Mouse (Mus musculus) liver, embryonic 13.5 days (tissue): Measurements from ENCODE around the gene Dgkh. TPM values are rescaled to one million over a fixed set of nuclear protein-coding genes. Genes with fewer than 3 reads are reported as not detected.
"Not testable (repeated sequence)": the region's sequence is repeated elsewhere in the genome, so short reads cannot be mapped to it uniquely, and the experiment has no call there.

Experiments used
- ATAC-seq: fragments of 200-750 bp; cut with Nextera tagmentation; 2 replicates; pipeline ENCODE4 v1.8.0; 2017; ENCODE audit warnings: low read depth, mild to moderate bottlenecking, moderate number of reproducible peaks, moderate library complexity
- DNase-seq: peaks from one replicate; pipeline ENCODE4 v3.0.0; 2022
- H3K27ac ChIP-seq: fragments of 300-500 bp; sonication (generic); 2 replicates; pipeline ENCODE4 v1.5.1; 2015; ENCODE audit warnings: moderate library complexity, mild to moderate bottlenecking, inconsistent platforms
- H3K27me3 ChIP-seq: fragments of 300-500 bp; sonication (generic); 2 replicates; pipeline ENCODE4 v1.6.1; 2015; ENCODE audit warnings: mild to moderate bottlenecking, inconsistent platforms
- H3K36me3 ChIP-seq: fragments of 300-500 bp; sonication (generic); 2 replicates; pipeline ENCODE4 v1.6.1; 2015; ENCODE audit warnings: mild to moderate bottlenecking, inconsistent platforms
- H3K4me1 ChIP-seq: fragments of 300-500 bp; sonication (generic); replicated peaks from 2 replicates; pipeline ENCODE4 v1.6.1; 2015; ENCODE audit warnings: inconsistent platforms
- H3K4me2 ChIP-seq: fragments of 300-500 bp; sonication (generic); 2 replicates; pipeline ENCODE4 v1.6.1; 2015; ENCODE audit warnings: inconsistent platforms, mild to moderate bottlenecking, moderate library complexity
- H3K4me3 ChIP-seq: fragments of 300-500 bp; sonication (generic); replicated peaks from 2 replicates; pipeline ENCODE4 v1.5.1; 2015; ENCODE audit warnings: mild to moderate bottlenecking, inconsistent platforms
- H3K9ac ChIP-seq: fragments of 300-500 bp; sonication (generic); 2 replicates; pipeline ENCODE4 v1.6.1; 2015; ENCODE audit warnings: mild to moderate bottlenecking, inconsistent platforms
- H3K9me3 ChIP-seq: fragments of 300-500 bp; sonication (generic); replicated peaks from 2 replicates; pipeline ENCODE4 v1.6.1; 2016; ENCODE audit warnings: inconsistent platforms
- WGBS: fragments of 180-500 bp; shearing (Covaris S2); methylation state at CpG from one replicate; pipeline ENCODE4 v1.1.7; 2015; ENCODE audit not compliant: insufficient replicate concordance; 5-methylcytosine and 5-hydroxymethylcytosine counted together
- polyA plus RNA-seq: library from polyadenylated mRNA; unstranded; fragments of >200 nt; fragmentation: Nextera tagmentation; extraction: Ambion mirVana; gene quantifications from 2 replicates; pipeline ENCODE4 v1.2.1, GENCODE M21; 2015

Dgkh gene
- polyA plus RNA-seq, 1 experiment from 2014 or later = 0.36 TPM

DNA sequence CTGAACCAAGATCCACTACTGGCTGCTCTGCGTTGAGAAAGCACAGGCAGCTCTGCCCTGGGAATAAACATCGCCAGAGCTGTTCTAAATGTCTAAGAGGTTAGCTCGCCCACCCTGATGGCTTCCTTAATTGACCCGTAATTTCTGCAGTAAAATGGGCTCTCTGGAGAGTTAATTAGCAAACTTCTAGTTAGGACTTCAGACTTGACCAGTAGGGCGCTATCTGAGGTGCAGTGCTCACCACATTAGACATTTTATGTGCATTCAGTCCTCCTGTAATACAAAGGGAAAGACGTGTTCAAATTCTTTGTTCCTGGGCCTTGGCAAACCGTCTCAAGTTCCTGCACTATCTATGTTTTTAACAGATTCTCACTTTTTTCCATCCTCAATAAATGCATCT is 169.4 kb downstream of the Dgkh start:
- Histone ChIP-seq H3K27me3 (no peaks in the 10 kb centered on the region), H3K9me3 (no peaks in the 10 kb centered on the region), H3K4me2 (no peak overlapping the region), H3K27ac (no peak overlapping the region), H3K4me3 (no peak overlapping the region), H3K36me3 (no peaks in the 10 kb centered on the region; the same call in 1 of the 2 replicates), H3K4me1 (no peaks in the 10 kb centered on the region), H3K9ac (no peak overlapping the region)
- ATAC-seq (no peak), DNase-seq (no peak)
- 70% methylated on average over 7 of the region's 7 CpGs for WGBS

DNA sequence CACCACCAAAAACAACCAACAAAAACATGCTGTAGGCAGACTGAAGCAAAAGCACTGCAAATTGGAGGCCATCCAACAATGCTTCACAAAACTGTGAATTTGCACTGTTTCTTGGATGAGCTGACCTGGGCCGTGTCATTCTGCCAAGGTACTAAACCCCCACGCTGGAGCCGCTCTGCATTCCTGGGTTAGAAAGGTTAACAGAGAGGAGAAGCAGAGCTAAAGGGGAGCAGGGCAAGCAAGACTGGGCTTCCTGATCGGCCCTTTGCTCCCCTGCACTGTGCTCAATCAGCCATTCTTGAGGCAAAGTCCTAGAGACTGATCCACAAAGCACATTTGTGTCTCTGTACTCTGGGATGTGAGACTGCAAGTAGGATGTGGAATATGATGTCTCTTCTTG is 170.5 kb downstream of the Dgkh start:
- H3K4me3 ChIP-seq = no peak overlapping the region
- no peaks in the 10 kb centered on the region for H3K9me3 ChIP-seq
- no peak overlapping the region for H3K9ac ChIP-seq
- ATAC-seq (no peak), DNase-seq (no peak)
- WGBS = 65% methylated on average over 4 of the region's 4 CpGs
- no peak overlapping the region for H3K27ac ChIP-seq
- H3K36me3 ChIP-seq = no peaks in the 10 kb centered on the region; the same call in 1 of the 2 replicates
- H3K4me2 ChIP-seq = no peak overlapping the region
- no peaks in the 10 kb centered on the region for H3K4me1 ChIP-seq
- H3K27me3 ChIP-seq = no peaks in the 10 kb centered on the region

DNA sequence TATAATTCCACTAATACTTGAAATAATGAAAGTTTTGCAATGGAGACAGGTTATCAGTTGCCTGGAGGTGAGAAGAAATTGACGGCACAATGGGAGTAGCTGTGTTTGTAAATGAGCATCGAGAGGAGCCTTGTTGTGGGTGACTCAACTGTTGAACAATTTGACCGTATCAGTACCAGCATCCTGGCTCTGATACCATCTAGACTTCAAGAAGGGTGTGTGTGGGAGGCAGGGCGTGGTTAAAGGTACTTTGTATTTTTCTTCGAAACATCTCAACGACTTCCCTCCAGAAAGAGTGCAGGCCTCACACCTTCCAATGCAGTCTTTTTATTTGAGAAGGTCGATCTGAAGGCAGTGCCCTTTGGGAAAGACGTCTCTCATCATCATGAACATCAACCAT is 173.5 kb downstream of the Dgkh start:
- no peaks in the 10 kb centered on the region; the same call in 1 of the 2 replicates for H3K36me3 ChIP-seq
- H3K9me3 ChIP-seq = no peaks in the 10 kb centered on the region
- no peak overlapping the region for H3K4me3 ChIP-seq
- no peak overlapping the region for H3K9ac ChIP-seq
- DNase-seq = no peak
- H3K27ac ChIP-seq = no peak overlapping the region
- ATAC-seq = no peak
- no peaks in the 10 kb centered on the region for H3K27me3 ChIP-seq
- H3K4me2 ChIP-seq = no peak overlapping the region
- 67% methylated on average over 8 of the region's 8 CpGs for WGBS
- H3K4me1 ChIP-seq = no peaks in the 10 kb centered on the region

DNA sequence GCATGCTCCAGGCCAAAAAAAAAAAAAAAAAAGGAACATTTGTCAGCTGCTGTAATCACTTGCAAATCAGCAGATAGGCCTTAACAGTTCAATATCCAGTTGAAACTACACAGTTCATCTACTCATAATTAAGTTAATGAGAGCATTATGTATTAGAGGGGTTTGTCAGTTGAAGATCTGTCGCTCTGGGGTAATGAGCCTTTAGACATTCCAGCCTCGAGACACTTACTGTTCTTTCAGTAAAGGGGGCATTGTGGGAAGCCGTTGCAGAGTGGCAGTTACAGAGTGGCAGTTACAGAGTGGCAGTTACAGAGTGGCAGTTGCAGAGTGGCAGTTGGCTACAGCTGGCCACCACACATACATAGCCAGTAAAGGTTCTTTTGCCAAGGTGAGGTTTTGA is 177.7 kb downstream of the Dgkh start:
- not testable (repeated sequence) for H3K4me2 ChIP-seq

DNA sequence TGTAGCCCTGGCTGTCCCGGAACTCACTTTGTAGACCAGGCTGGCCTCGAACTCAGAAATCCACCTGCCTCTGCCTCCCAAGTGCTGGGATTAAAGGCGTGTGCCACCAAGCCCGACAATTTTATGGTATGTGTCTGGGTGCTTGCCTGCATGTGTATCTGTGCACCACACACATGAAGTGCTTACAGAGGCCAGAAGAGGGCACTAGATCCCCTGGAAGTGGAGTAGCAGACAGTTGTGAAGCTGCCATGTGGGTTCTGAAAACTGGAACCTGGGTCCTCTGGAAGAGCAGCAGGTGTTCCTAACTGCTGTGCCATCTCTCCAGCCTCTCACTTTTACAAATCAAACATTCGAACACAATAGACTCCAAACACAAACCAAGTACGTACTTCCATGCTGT is 178.9 kb downstream of the Dgkh start:
- H3K4me1 ChIP-seq = no peaks in the 10 kb centered on the region
- ATAC-seq = no peak
- WGBS = 72% methylated on average over 6 of the region's 6 CpGs
- no peaks in the 10 kb centered on the region for H3K9me3 ChIP-seq
- no peaks in the 10 kb centered on the region for H3K27me3 ChIP-seq
- no peak overlapping the region for H3K4me3 ChIP-seq
- H3K4me2 ChIP-seq = no peak overlapping the region
- no peak for DNase-seq
- H3K9ac ChIP-seq = no peak overlapping the region
- H3K36me3 ChIP-seq = no peaks in the 10 kb centered on the region; the same call in 1 of the 2 replicates
- H3K27ac ChIP-seq = no peak overlapping the region

More for the DNA sequence above, 177.7 kb downstream of the Dgkh start:
- not testable (repeated sequence) for ATAC-seq, H3K27me3 ChIP-seq, H3K9me3 ChIP-seq, DNase-seq, H3K36me3 ChIP-seq, H3K9ac ChIP-seq, H3K4me3 ChIP-seq, H3K4me1 ChIP-seq, H3K27ac ChIP-seq
- 62% methylated on average over 3 of the region's 3 CpGs for WGBS

DNA sequence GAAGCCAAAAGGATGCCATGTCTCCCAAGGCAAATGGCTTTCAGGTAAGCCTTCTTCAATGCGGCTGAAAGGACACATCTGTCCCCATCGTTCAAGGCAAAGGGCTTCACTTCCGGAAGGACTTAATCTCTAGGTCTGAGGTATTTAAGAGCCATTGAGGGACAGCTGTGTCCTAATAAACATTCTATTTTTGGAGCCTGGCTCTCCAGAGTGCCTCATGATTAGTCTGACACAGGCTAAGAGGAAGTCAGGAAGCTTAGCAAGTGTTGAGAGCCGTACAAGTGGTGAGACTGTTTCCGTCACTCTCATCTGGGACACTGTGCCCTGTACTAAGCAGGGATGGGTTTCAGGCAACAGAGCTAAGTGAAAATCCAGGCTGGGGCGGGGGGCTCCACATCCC is 183.8 kb downstream of the Dgkh start:
- Histone ChIP-seq H3K4me2 (no peak overlapping the region), H3K4me1 (no peaks in the 10 kb centered on the region), H3K27ac (no peak overlapping the region), H3K27me3 (no peaks in the 10 kb centered on the region), H3K4me3 (no peak overlapping the region), H3K9ac (no peak overlapping the region), H3K36me3 (no peaks in the 10 kb centered on the region), H3K9me3 (no peaks in the 10 kb centered on the region)
- ATAC-seq (no peak), DNase-seq (no peak)
- 27% methylated on average over 6 of the region's 6 CpGs for WGBS

DNA sequence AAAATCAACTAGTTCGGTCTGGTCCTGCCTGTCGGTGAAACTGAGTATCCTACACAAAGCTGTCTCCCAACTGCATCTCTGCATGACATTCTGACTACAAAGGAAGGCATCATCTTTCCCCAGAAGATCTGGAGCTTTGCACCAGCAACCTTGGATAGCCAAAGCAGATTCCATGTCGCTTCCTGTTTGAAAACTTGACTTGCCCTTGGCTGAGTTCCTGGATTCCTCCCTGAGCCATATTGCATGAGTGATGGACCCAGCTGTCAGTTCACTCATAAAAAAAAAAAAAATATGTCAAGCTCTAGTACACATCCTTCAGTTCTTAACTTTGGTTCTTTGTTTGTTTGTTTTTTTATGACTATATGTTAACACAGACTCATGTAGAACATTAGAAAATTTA is 191.3 kb downstream of the Dgkh start:
- H3K4me1 ChIP-seq = peaks cover 11% of the 10 kb centered on the region
- no peak overlapping the region for H3K9ac ChIP-seq
- H3K9me3 ChIP-seq = no peaks in the 10 kb centered on the region
- 73% methylated on average over 3 of the region's 3 CpGs for WGBS
- no peaks in the 10 kb centered on the region for H3K36me3 ChIP-seq
- no peak overlapping the region for H3K27ac ChIP-seq
- no peaks in the 10 kb centered on the region for H3K27me3 ChIP-seq
- no peak for DNase-seq
- no peak overlapping the region for H3K4me2 ChIP-seq
- H3K4me3 ChIP-seq = no peak overlapping the region
- no peak for ATAC-seq

DNA sequence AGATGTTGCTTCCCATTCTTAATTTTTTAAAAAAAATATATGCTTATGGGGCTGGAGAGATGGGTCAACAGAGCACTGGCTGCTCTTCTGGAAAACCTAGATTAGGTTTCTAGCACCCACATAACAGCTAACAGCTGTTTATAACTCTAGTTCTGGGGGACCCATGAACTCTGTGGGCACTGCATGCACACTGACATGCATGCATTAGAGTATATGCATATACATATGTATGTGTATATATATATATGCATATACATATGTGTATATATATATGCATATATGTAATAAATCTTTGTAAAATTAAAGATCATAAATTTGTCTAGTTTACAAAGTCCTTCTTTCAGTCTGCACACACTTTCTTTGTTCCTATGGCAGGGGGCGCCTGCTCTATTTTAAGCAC is 192.8 kb downstream of the Dgkh start:
- H3K4me2 ChIP-seq = no peak overlapping the region
- 60% methylated on average over 1 of the region's 1 CpGs for WGBS
- H3K4me1 ChIP-seq = peaks cover 20% of the 10 kb centered on the region
- DNase-seq = no peak
- H3K27me3 ChIP-seq = no peaks in the 10 kb centered on the region
- ATAC-seq = no peak
- H3K9me3 ChIP-seq = no peaks in the 10 kb centered on the region
- H3K9ac ChIP-seq = no peak overlapping the region
- H3K27ac ChIP-seq = no peak overlapping the region
- H3K36me3 ChIP-seq = no peaks in the 10 kb centered on the region
- no peak overlapping the region for H3K4me3 ChIP-seq

DNA sequence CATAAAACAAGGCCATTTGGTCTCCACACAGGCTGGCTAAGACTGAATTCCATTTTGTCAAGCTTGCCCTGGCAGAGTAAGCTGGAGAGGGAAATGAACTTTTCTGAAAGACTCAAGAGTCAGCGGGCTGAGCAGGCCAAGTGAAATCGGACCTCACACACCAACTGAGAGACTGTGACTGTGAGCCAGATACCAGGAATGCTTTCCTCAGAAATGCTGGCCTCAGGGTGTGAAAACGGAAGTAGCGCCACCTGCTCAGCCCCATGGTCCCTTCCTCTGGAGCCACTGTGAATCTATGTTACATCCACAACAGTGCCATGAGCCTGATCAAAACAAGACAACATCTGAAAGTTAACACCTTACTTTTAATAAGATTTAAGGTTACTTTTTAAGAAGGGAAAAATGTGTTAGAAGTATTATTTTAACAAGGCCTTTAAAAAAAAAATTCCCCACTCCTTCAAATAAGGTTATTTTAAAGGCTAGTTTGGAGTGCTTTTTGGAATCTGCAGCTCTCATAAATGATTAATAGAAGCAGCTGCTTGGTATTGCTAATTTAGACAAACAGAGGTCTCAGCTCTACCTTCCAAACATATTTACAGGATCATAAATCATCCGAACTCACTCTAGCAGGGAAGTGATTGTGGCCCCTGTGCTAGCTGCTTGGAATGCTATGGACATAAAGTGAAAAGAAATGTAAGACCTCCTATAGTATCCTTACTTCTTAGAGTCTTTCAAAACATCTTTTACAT is 193.8 kb downstream of the Dgkh start:
- ATAC-seq = no peak

DNA sequence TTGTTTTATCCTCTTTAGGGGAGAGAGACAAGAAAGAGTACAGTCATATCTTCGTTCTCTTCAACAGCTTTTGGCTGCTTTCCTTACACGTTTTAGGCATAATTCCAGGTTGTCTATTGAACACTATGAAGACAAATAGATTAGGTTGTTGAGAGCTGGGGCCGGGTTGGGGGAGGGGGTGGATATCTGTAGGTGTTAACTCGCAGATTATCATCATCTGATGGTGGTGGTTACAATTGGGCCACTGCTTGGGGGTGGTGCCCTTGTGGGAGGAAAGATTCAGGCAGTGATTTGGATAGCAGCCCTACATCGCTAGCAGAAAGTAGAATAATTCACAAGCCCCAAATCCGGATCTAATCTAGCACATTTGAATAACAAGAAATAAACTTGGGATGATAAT is 195.0 kb downstream of the Dgkh start:
- H3K4me1 ChIP-seq = peaks cover 33% of the 10 kb centered on the region
- H3K36me3 ChIP-seq = no peaks in the 10 kb centered on the region
- H3K4me2 ChIP-seq = peak overlapping the region; percentile 88
- H3K9ac ChIP-seq = peak overlapping the region; percentile 93; the same call in 1 of the 2 replicates
- DNase-seq = no peak
- peak overlapping the region; percentile 88 for H3K4me3 ChIP-seq
- 55% methylated on average over 6 of the region's 6 CpGs for WGBS
- ATAC-seq = no peak
- no peaks in the 10 kb centered on the region for H3K27me3 ChIP-seq
- H3K27ac ChIP-seq = no peak overlapping the region
- H3K9me3 ChIP-seq = no peaks in the 10 kb centered on the region

More for the DNA sequence above, 193.8 kb downstream of the Dgkh start:
- DNase-seq = no peak
- no peaks in the 10 kb centered on the region for H3K27me3 ChIP-seq
- H3K4me3 ChIP-seq = no peak overlapping the region
- WGBS = 59% methylated on average over 5 of the region's 5 CpGs
- no peak overlapping the region for H3K4me2 ChIP-seq
- no peak overlapping the region for H3K9ac ChIP-seq
- peak overlapping the region; percentile 34; the same call in 1 of the 2 replicates for H3K27ac ChIP-seq
- H3K36me3 ChIP-seq = no peaks in the 10 kb centered on the region
- peaks cover 24% of the 10 kb centered on the region for H3K4me1 ChIP-seq
- H3K9me3 ChIP-seq = no peaks in the 10 kb centered on the region

DNA sequence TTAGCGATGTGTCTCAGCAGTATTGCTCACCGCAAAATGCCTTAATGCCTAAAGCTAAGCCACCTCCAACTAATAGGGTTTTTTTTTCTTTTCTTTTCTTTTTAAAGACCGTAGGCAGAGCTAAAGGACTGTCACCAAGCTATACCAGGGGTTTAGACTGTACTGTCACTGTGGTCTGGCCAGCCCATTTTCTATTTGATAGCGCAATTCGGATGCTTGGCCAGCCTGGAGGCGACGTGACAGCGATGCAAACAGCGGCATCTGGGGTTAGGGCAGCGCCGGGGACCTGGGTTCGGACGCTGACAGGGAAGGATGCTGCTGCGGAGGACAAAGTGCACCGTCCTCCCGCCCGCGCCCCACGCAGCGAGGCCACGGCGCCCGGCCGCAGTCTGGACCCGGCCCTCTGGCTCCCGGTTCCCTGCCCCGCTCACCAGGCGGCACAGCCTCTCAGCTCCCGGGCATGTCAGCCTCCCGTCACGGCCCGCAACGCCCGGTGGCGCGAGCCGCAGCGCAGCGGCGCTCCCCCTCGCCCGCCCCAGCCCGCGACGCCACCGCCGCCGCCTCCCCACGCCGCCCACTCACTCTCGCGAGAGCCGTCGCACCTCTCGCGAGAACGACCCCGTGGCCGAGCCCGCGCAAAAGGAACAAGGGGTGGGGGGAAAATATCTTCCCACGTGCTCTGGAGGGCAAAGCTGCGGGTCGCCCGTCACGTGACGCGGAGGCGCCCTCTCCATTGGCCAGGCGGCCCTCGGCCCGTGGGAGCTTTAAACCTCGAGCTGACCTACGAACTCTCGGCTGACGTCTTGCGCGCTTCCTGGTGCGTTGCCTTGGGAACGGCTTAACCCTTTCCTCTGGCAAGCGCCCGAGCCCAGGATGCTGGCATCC is 196.1 kb downstream of the Dgkh start, which contains the start of gene Akap11:
Gene Akap11, minus strand, starts transcription at position 528 of the 885 bp plus-strand sequence.
- under 1% methylated on average over 82 of the region's 82 CpGs for WGBS
- H3K36me3 ChIP-seq = no peaks in the 10 kb centered on the region
- H3K27me3 ChIP-seq = no peaks in the 10 kb centered on the region
- peaks cover 42% of the 10 kb centered on the region for H3K4me1 ChIP-seq
- peak within 1 kb of the TSS; percentile 93 for H3K9ac ChIP-seq
- H3K4me2 ChIP-seq = peak within 1 kb of the TSS; percentile 88
- no peaks in the 10 kb centered on the region for H3K9me3 ChIP-seq
- peak; percentile 89 for ATAC-seq
- H3K27ac ChIP-seq = peak within 1 kb of the TSS; percentile 85
- H3K4me3 ChIP-seq = peak within 1 kb of the TSS; percentile 88
- peak; percentile 83 for DNase-seq
